Mouse (Mus musculus): ENCODE results near the gene Prss34.
A peak's percentile ranks its signal among the peaks of the same experiment; 100 is the strongest.

Prss34 gene

GRCm38 (mm10) chr17:25318354-25318753 is 20.2 kb downstream of the Prss34 start, which contains the start of gene Prss29:
Prss29 (plus strand) TSS chr17:25318654.
- DNase-seq (ENCODE audit: low read depth), result no peak

GRCm38 (mm10) chr17:25320819-25321218 is 22.6 kb downstream of the Prss34 start:
- no peak for DNase-seq (ENCODE audit: low read depth)

GRCm38 (mm10) chr17:25322930-25323329 is 24.7 kb downstream of the Prss34 start:
- no peak for DNase-seq (ENCODE audit: low read depth)

GRCm38 (mm10) chr17:25332321-25332720 is 34.1 kb downstream of the Prss34 start:
- DNase-seq (ENCODE audit: low read depth), result no peak

GRCm38 (mm10) chr17:25333943-25334342 is 35.7 kb downstream of the Prss34 start:
- peak; percentile 62 for DNase-seq (ENCODE audit: low read depth)

GRCm38 (mm10) chr17:25338218-25338617 is 40.0 kb downstream of the Prss34 start:
- no peak for DNase-seq (ENCODE audit: low read depth)

- no peak for DNase-seq (ENCODE audit: low read depth)
Measured at GRCm38 (mm10) chr17:25340003-25340402, 41.8 kb downstream of the Prss34 start.

- DNase-seq (ENCODE audit: low read depth), result no peak
Measured at GRCm38 (mm10) chr17:25341490-25341889, 43.3 kb downstream of the Prss34 start.

- no peak for DNase-seq (ENCODE audit: low read depth)
Measured at GRCm38 (mm10) chr17:25345462-25345861, 47.3 kb downstream of the Prss34 start, which contains the start of gene Tpsab1. Tpsab1 (minus strand) TSS chr17:25345562.
